Mouse (Mus musculus): Measurements from ENCODE around the gene Wfikkn2.
"Not testable (repeated sequence)": the region's sequence is repeated elsewhere in the genome, so short reads cannot be mapped to it uniquely, and the experiment has no call there.

The Wfikkn2 gene

GRCm38 (mm10) chr11:94245955-94246788 lies at the start of gene Wfikkn2:
Gene Wfikkn2 (minus strand): TSS chr11:94246005.
- DNase-seq (ENCODE audit: low spot score) = no peak

GRCm38 (mm10) chr11:94294996-94295845 lies 49.4 kb upstream of the Wfikkn2 start:
- no peak for DNase-seq (ENCODE audit: low spot score)

GRCm38 (mm10) chr11:94290062-94290740 lies 44.4 kb upstream of the Wfikkn2 start:
- DNase-seq (ENCODE audit: low spot score) = no peak

- no peak for DNase-seq (ENCODE audit: low spot score)
These were observed 41.3 kb upstream of the Wfikkn2 start for GRCm38 (mm10) chr11:94287105-94287504.

GRCm38 (mm10) chr11:94285886-94286574 lies 40.2 kb upstream of the Wfikkn2 start:
- DNase-seq (ENCODE audit: low spot score) = no peak

- DNase-seq (ENCODE audit: low spot score) = no peak
These were observed 37.8 kb upstream of the Wfikkn2 start for GRCm38 (mm10) chr11:94283536-94284099.

GRCm38 (mm10) chr11:94282291-94282690 lies 36.5 kb upstream of the Wfikkn2 start:
- DNase-seq (ENCODE audit: low spot score) = no peak

- DNase-seq (ENCODE audit: low spot score) = no peak
These were observed 35.7 kb upstream of the Wfikkn2 start, which contains the start of gene Gm21885 for GRCm38 (mm10) chr11:94281199-94282181. Gene Gm21885 (plus strand): TSS chr11:94281873.

- DNase-seq (ENCODE audit: low spot score) = peak; percentile 87
These were observed 31.1 kb upstream of the Wfikkn2 start for GRCm38 (mm10) chr11:94276869-94277337.

GRCm38 (mm10) chr11:94275686-94276085 lies 29.9 kb upstream of the Wfikkn2 start:
- no peak for DNase-seq (ENCODE audit: low spot score)

- no peak for DNase-seq (ENCODE audit: low spot score)
These were observed 29.4 kb upstream of the Wfikkn2 start for GRCm38 (mm10) chr11:94275226-94275625.

- DNase-seq (ENCODE audit: low spot score) = peak; percentile 75
These were observed 28.5 kb upstream of the Wfikkn2 start for GRCm38 (mm10) chr11:94274206-94274867.

- DNase-seq (ENCODE audit: low spot score) = no peak
These were observed 27.4 kb upstream of the Wfikkn2 start for GRCm38 (mm10) chr11:94272960-94273927.

- DNase-seq (ENCODE audit: low spot score) = no peak
These were observed 25.2 kb upstream of the Wfikkn2 start for GRCm38 (mm10) chr11:94271015-94271414.

GRCm38 (mm10) chr11:94269906-94270305 lies 24.1 kb upstream of the Wfikkn2 start:
- no peak for DNase-seq (ENCODE audit: low spot score)

- DNase-seq (ENCODE audit: low spot score) = no peak
These were observed 23.0 kb upstream of the Wfikkn2 start for GRCm38 (mm10) chr11:94268761-94269160.

GRCm38 (mm10) chr11:94266155-94266554 lies 20.4 kb upstream of the Wfikkn2 start:
- not testable (repeated sequence) for DNase-seq (ENCODE audit: low spot score)

- DNase-seq (ENCODE audit: low spot score) = peak; percentile 67
These were observed 19.5 kb upstream of the Wfikkn2 start for GRCm38 (mm10) chr11:94265134-94265785.
